Mouse (Mus musculus): ENCODE data around the gene Tenm2.

DNA sequence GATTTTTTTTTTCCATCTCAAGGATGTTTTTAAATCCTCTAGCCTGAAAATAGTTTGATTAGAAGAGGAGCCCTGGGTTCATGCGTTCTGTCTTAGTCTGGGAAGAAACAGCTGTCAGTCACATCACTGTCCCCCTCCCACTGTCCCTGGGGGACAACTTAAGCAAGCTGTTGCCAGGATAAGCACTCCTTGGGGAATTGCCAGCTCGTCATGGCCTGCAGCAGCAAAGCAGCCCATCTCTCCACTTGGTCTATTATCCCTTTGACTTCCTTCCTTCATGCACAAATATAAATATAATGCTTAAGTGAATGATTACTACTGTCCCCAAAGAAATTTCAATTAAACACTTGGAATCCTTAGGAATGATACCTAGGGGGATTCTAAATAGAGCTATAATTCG is 344.7 kb downstream of the Tenm2 start:
- no peak for TF ChIP-seq CTCF (IDR thresholded peaks at IDR 0.05; ENCODE audit: control insufficient read depth, insufficient read depth, insufficient replicate concordance, low read depth, low read length)
- no peak for TF ChIP-seq POLR2A (IDR thresholded peaks at IDR 0.05; ENCODE audit: control insufficient read depth, low read depth, low read length)

Measured in testis, adult 2 months (tissue).